22 mouse cellular contexts compared by ENCODE assay signal in genomic region chr2:154865696-154866095, GRCm38 (mm10). TPM values are rescaled to one million over a fixed set of nuclear protein-coding genes. Genes with fewer than 3 reads are reported as not detected.
A peak's percentile ranks its signal among the peaks of the same experiment; 100 is the strongest.
DNase-seq lines count a peak whose midpoint lies in the region; ATAC-seq and TF ChIP-seq lines count a peak whose summit lies in the region.
"Had no signal": no experiment of that assay in that cellular context is flagged by ENCODE, and none has a peak within 500 bp of the region (broad histone marks: within the 10 kb centered on the region; RNA-seq: fewer than 3 reads in every experiment).

No protein-coding gene starts in this region.

- no peak for TF ChIP-seq CTCF in cerebellum, adult 2 months (IDR thresholded peaks at IDR 0.05; ENCODE audit: borderline replicate concordance, insufficient read depth, low read depth, low read length)

- H3K4me3 ChIP-seq in cerebellum, adult 2 months (replicated peaks; ENCODE audit: insufficient read depth, low read depth, low read length): no peak overlapping the region
- no peak overlapping the region for H3K4me3 ChIP-seq in forebrain, embryonic 11.5 days (ENCODE audit: low read depth, low read length)
- H3K4me3 ChIP-seq: embryonic facial prominence, embryonic 12.5 days; embryonic facial prominence, embryonic 15.5 days; forebrain, embryonic 12.5 days; hindbrain, embryonic 12.5 days; hindbrain, embryonic 15.5 days; intestine, embryonic 15.5 days had no signal

- peaks cover 26% of the 10 kb centered on the region for H3K4me1 ChIP-seq in cerebellum, adult 2 months (ENCODE audit: control insufficient read depth, insufficient read depth, low read length)
- H3K4me1 ChIP-seq in forebrain, embryonic 11.5 days (replicated peaks; ENCODE audit: control insufficient read depth, insufficient read depth, low read length): no peaks in the 10 kb centered on the region
- H3K4me1 ChIP-seq: embryonic facial prominence, embryonic 12.5 days; embryonic facial prominence, embryonic 15.5 days; forebrain, embryonic 12.5 days; hindbrain, embryonic 12.5 days; hindbrain, embryonic 15.5 days; intestine, embryonic 15.5 days had no signal

- DNase-seq in cerebellum, adult 2 months: peak; percentile 57 to 67
- DNase-seq in cerebellum, adult 11 months: no peak
- peak; percentile 62 for DNase-seq in cerebellum, adult 9-10 months
- peak; percentile 52 to 54 for DNase-seq in cerebellum, postnatal 25 days
- DNase-seq in forebrain, embryonic 11.5 days (ENCODE audit: low spot score): no peak
- DNase-seq: adrenal gland, adult 2 months; adrenal gland, postnatal 14 days; gastrocnemius, postnatal 10 days; gastrocnemius, postnatal 36 days; heart, adult 11 months; kidney, adult 11 months; kidney, adult 8-10 months had no signal

- no peaks in the 10 kb centered on the region for H3K27me3 ChIP-seq in cerebellum, adult 2 months (ENCODE audit: control insufficient read depth, insufficient read depth, low read length)
- no peaks in the 10 kb centered on the region for H3K27me3 ChIP-seq in forebrain, embryonic 11.5 days (ENCODE audit: control insufficient read depth, insufficient read depth, low read length)
- H3K27me3 ChIP-seq: embryonic facial prominence, embryonic 12.5 days; embryonic facial prominence, embryonic 15.5 days; forebrain, embryonic 12.5 days; hindbrain, embryonic 12.5 days; hindbrain, embryonic 15.5 days; intestine, embryonic 15.5 days had no signal

- H3K27ac ChIP-seq in cerebellum, adult 2 months (ENCODE audit: insufficient read depth, low read length): peak overlapping the region; percentile 20; the same call in 1 of the 2 replicates
- no peak overlapping the region for H3K27ac ChIP-seq in forebrain, embryonic 11.5 days (ENCODE audit: low read depth, low read length)
- H3K27ac ChIP-seq: embryonic facial prominence, embryonic 12.5 days; embryonic facial prominence, embryonic 15.5 days; forebrain, embryonic 12.5 days; hindbrain, embryonic 12.5 days; hindbrain, embryonic 15.5 days; intestine, embryonic 15.5 days had no signal

- no peak overlapping the region for H3K4me2 ChIP-seq in forebrain, embryonic 11.5 days (ENCODE audit: low read depth, low read length, severe bottlenecking)
- H3K4me2 ChIP-seq: embryonic facial prominence, embryonic 12.5 days; embryonic facial prominence, embryonic 15.5 days; forebrain, embryonic 12.5 days; heart, embryonic 11.5 days; hindbrain, embryonic 12.5 days; hindbrain, embryonic 15.5 days; intestine, embryonic 15.5 days had no signal

- H3K9ac ChIP-seq in forebrain, embryonic 11.5 days (ENCODE audit: low read length): no peak overlapping the region
- H3K9ac ChIP-seq: embryonic facial prominence, embryonic 12.5 days; embryonic facial prominence, embryonic 15.5 days; forebrain, embryonic 12.5 days; hindbrain, embryonic 12.5 days; hindbrain, embryonic 15.5 days; intestine, embryonic 15.5 days had no signal

- ATAC-seq in granulocyte monocyte progenitor cell, adult 5-6 weeks (replicated peaks; ENCODE audit: poor library complexity, severe bottlenecking): no peak
- ATAC-seq in forebrain, embryonic 11.5 days (replicated peaks; ENCODE audit: low FRiP score): no peak
- ATAC-seq: CD4-positive, CD25-positive, alpha-beta regulatory T cell, adult 4 months; forebrain, embryonic 16.5 days; intestine, embryonic 15.5 days had no signal

- WGBS in cerebellum, adult 2 months: 19% methylated on average over 3 of the region's 3 CpGs
- 82% methylated on average over 3 of the region's 3 CpGs for WGBS in forebrain, embryonic 11.5 days

- H3K36me3 ChIP-seq in forebrain, embryonic 11.5 days (ENCODE audit: control insufficient read depth, insufficient read depth, low read length): peaks cover 7% of the 10 kb centered on the region; the same call in 1 of the 2 replicates

- no peak for TF ChIP-seq POLR2A in cerebellum, adult 2 months (IDR thresholded peaks at IDR 0.05; ENCODE audit: borderline replicate concordance, insufficient read depth, low read length)

- no peaks in the 10 kb centered on the region for H3K9me3 ChIP-seq in forebrain, embryonic 11.5 days (ENCODE audit: control insufficient read depth, low read length)
- H3K9me3 ChIP-seq: embryonic facial prominence, embryonic 12.5 days; embryonic facial prominence, embryonic 15.5 days; forebrain, embryonic 12.5 days; hindbrain, embryonic 12.5 days; hindbrain, embryonic 15.5 days; intestine, embryonic 15.5 days had no signal

RNA-seq across cellular contexts. Expression of gene Eif2s2, which starts 27.0 kb away (rescaled TPM):
- 46.1 and 50.2 TPM in 2 replicates for polyA plus RNA-seq in cerebellum, adult 2 months (2012; rRNA removed)
- total RNA-seq in granulocyte monocyte progenitor cell, adult 5-6 weeks (2014; fragmentation: Nextera tagmentation): 145 and 157 TPM in 2 replicates
- total RNA-seq in granulocyte monocyte progenitor cell, adult 5-6 weeks (2017): 212 and 223 TPM in 2 replicates
- 118 and 135 TPM in 2 replicates for polyA plus RNA-seq in forebrain, embryonic 11.5 days (2014; fragmentation: Nextera tagmentation; extraction: Ambion mirVana)

Comparison
In these comparisons a context has a peak if more than half of its experiments do, and no peak if none do; other contexts are left out.
1. DNase-seq: peak in cerebellum, adult 2 months (2 of 2), cerebellum, adult 9-10 months (single experiment) and cerebellum, postnatal 25 days (2 of 2); none in cerebellum, adult 11 months (single experiment) and forebrain, embryonic 11.5 days (single experiment).